Mouse (Mus musculus): ENCODE results near the gene Fads1. TPM values are rescaled to one million over a fixed set of nuclear protein-coding genes. Genes with fewer than 3 reads are reported as not detected.

Fads1 gene
- polyA plus RNA-seq, 1 experiment from 2014 or later, result 190 TPM

- peak; percentile 40 for ATAC-seq
- Histone ChIP-seq H3K9ac (ENCODE audit: low read depth, low read length) (peak overlapping the region; percentile 91), H3K36me3 (ENCODE audit: control insufficient read depth, insufficient read depth, low read length) (peaks cover 35% of the 10 kb centered on the region), H3K4me3 (ENCODE audit: low read depth, low read length) (peak overlapping the region; percentile 80), H3K4me1 (ENCODE audit: control insufficient read depth, insufficient read depth, low read length) (peaks cover 28% of the 10 kb centered on the region), H3K4me2 (ENCODE audit: low read length) (peak overlapping the region; percentile 83), H3K27ac (ENCODE audit: low read length) (peak overlapping the region; percentile 92), H3K9me3 (replicated peaks; ENCODE audit: control insufficient read depth, low read length, poor library complexity, severe bottlenecking) (no peaks in the 10 kb centered on the region), H3K27me3 (ENCODE audit: control insufficient read depth, insufficient read depth, low read depth, low read length) (no peaks in the 10 kb centered on the region)
- WGBS, result 2% methylated on average over 12 of the region's 12 CpGs
These were observed 1.4 kb downstream of the Fads1 start for GRCm38 (mm10) chr19:10184096-10184495.

DNA sequence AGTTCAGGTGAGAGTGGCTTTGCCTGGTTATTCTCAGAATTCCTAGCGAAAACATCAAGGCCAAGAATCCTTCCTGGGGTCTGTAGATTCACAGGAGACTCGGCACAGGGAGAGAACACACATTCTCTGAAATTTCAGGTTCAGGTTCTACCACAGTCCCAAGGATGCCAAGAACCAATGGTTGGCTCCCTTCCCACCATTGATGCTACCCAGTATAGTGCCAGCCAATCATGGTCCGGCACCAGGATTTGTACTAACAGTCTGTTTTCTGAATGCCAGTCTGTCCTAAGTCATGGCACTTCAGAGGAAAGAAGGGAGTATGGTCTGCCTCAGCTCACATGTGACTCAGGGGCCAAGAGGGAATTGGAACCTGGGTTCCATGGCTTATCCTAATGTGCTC lies 3.2 kb downstream of the Fads1 start:
- Histone ChIP-seq H3K36me3 (ENCODE audit: control insufficient read depth, insufficient read depth, low read length) (peaks cover 47% of the 10 kb centered on the region), H3K4me2 (ENCODE audit: low read length) (no peak overlapping the region; the same call in 1 of the 2 replicates), H3K4me3 (ENCODE audit: low read depth, low read length) (no peak overlapping the region), H3K9me3 (replicated peaks; ENCODE audit: control insufficient read depth, low read length, poor library complexity, severe bottlenecking) (no peaks in the 10 kb centered on the region), H3K4me1 (ENCODE audit: control insufficient read depth, insufficient read depth, low read length) (peaks cover 28% of the 10 kb centered on the region), H3K27ac (ENCODE audit: low read length) (no peak overlapping the region), H3K27me3 (ENCODE audit: control insufficient read depth, insufficient read depth, low read depth, low read length) (no peaks in the 10 kb centered on the region), H3K9ac (ENCODE audit: low read depth, low read length) (peak overlapping the region; percentile 7; the same call in 1 of the 2 replicates)
- no peak for ATAC-seq
- 93% methylated on average over 3 of the region's 3 CpGs for WGBS

DNA sequence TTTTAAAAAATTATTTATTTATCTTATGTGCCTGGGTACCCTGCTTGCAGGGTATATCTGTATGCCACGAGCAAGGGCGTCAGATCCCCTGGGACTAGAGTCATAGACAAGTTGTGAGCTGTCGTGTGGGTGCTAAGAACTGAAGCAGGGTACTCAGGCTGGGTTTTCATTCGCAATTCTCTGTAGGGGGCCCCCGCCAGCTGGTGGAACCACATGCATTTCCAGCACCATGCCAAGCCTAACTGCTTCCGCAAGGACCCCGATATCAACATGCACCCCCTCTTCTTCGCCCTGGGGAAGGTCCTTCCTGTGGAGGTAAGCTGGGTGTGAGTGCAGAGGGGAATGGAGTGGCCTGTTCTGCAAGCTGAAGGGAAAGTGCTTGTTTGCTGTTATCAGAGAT lies 3.9 kb downstream of the Fads1 start:
- WGBS, result 94% methylated on average over 8 of the region's 8 CpGs

GRCm38 (mm10) chr19:10188281-10188811 lies 5.7 kb downstream of the Fads1 start:
- Histone ChIP-seq H3K4me3 (ENCODE audit: low read depth, low read length) (no peak overlapping the region), H3K27ac (ENCODE audit: low read length) (peak overlapping the region; percentile 6; the same call in 1 of the 2 replicates), H3K36me3 (ENCODE audit: control insufficient read depth, insufficient read depth, low read length) (peaks cover 65% of the 10 kb centered on the region), H3K27me3 (ENCODE audit: control insufficient read depth, insufficient read depth, low read depth, low read length) (no peaks in the 10 kb centered on the region), H3K9me3 (replicated peaks; ENCODE audit: control insufficient read depth, low read length, poor library complexity, severe bottlenecking) (no peaks in the 10 kb centered on the region), H3K4me2 (ENCODE audit: low read length) (no peak overlapping the region), H3K4me1 (ENCODE audit: control insufficient read depth, insufficient read depth, low read length) (peaks cover 24% of the 10 kb centered on the region), H3K9ac (ENCODE audit: low read depth, low read length) (no peak overlapping the region)
- WGBS, result 62% methylated on average over 10 of the region's 10 CpGs
- ATAC-seq, result peak; percentile 22

More for the DNA sequence above, 3.9 kb downstream of the Fads1 start:
- Histone ChIP-seq H3K4me1 (ENCODE audit: control insufficient read depth, insufficient read depth, low read length) (peaks cover 28% of the 10 kb centered on the region), H3K4me2 (ENCODE audit: low read length) (no peak overlapping the region; the same call in 1 of the 2 replicates), H3K9ac (ENCODE audit: low read depth, low read length) (no peak overlapping the region), H3K27ac (ENCODE audit: low read length) (no peak overlapping the region), H3K4me3 (ENCODE audit: low read depth, low read length) (no peak overlapping the region), H3K36me3 (ENCODE audit: control insufficient read depth, insufficient read depth, low read length) (peaks cover 48% of the 10 kb centered on the region), H3K9me3 (replicated peaks; ENCODE audit: control insufficient read depth, low read length, poor library complexity, severe bottlenecking) (no peaks in the 10 kb centered on the region), H3K27me3 (ENCODE audit: control insufficient read depth, insufficient read depth, low read depth, low read length) (no peaks in the 10 kb centered on the region)
- no peak for ATAC-seq

- Histone ChIP-seq H3K9ac (ENCODE audit: low read depth, low read length) (no peak overlapping the region), H3K4me1 (ENCODE audit: control insufficient read depth, insufficient read depth, low read length) (peaks cover 24% of the 10 kb centered on the region), H3K27me3 (ENCODE audit: control insufficient read depth, insufficient read depth, low read depth, low read length) (no peaks in the 10 kb centered on the region), H3K4me3 (ENCODE audit: low read depth, low read length) (no peak overlapping the region), H3K9me3 (replicated peaks; ENCODE audit: control insufficient read depth, low read length, poor library complexity, severe bottlenecking) (no peaks in the 10 kb centered on the region), H3K4me2 (ENCODE audit: low read length) (no peak overlapping the region), H3K36me3 (ENCODE audit: control insufficient read depth, insufficient read depth, low read length) (peaks cover 70% of the 10 kb centered on the region), H3K27ac (ENCODE audit: low read length) (peak overlapping the region; percentile 6; the same call in 1 of the 2 replicates)
- WGBS, result 94% methylated on average over 6 of the region's 6 CpGs
- no peak for ATAC-seq
These were observed 6.3 kb downstream of the Fads1 start for GRCm38 (mm10) chr19:10189022-10189421.

GRCm38 (mm10) chr19:10189940-10190339 lies 7.3 kb downstream of the Fads1 start:
- Histone ChIP-seq H3K9ac (ENCODE audit: low read depth, low read length) (no peak overlapping the region), H3K4me1 (ENCODE audit: control insufficient read depth, insufficient read depth, low read length) (peaks cover 16% of the 10 kb centered on the region), H3K4me3 (ENCODE audit: low read depth, low read length) (no peak overlapping the region), H3K27me3 (ENCODE audit: control insufficient read depth, insufficient read depth, low read depth, low read length) (no peaks in the 10 kb centered on the region), H3K4me2 (ENCODE audit: low read length) (no peak overlapping the region), H3K9me3 (replicated peaks; ENCODE audit: control insufficient read depth, low read length, poor library complexity, severe bottlenecking) (no peaks in the 10 kb centered on the region), H3K27ac (ENCODE audit: low read length) (no peak overlapping the region), H3K36me3 (ENCODE audit: control insufficient read depth, insufficient read depth, low read length) (peaks cover 79% of the 10 kb centered on the region)
- no peak for ATAC-seq
- 92% methylated on average over 8 of the region's 8 CpGs for WGBS

DNA sequence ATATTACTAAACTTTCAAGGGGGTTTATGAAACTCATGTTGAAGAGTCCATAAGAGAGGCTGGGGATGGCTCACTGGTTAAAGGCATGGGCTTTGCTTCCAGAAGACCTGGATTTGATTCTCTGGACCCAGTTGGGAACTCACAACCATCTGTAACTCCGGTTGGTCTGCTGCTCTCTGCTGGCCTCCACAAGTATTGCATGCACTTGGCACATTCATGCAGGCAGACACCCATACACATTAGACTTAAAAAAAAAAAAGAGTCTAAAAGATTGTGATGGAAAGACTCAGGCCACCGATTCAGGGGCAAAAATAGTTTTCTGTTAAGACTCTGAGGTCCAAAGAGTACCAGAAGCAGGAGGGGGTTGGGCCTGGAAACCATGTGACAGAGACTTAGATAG lies 8.1 kb downstream of the Fads1 start:
- H3K4me2 ChIP-seq (ENCODE audit: low read length), result no peak overlapping the region
- H3K27ac ChIP-seq (ENCODE audit: low read length), result no peak overlapping the region
- ATAC-seq, result no peak
- 53% methylated on average over 2 of the region's 2 CpGs for WGBS
- H3K4me1 ChIP-seq (ENCODE audit: control insufficient read depth, insufficient read depth, low read length), result peaks cover 7% of the 10 kb centered on the region
- no peak overlapping the region for H3K9ac ChIP-seq (ENCODE audit: low read depth, low read length)
- peaks cover 75% of the 10 kb centered on the region for H3K36me3 ChIP-seq (ENCODE audit: control insufficient read depth, insufficient read depth, low read length)
- H3K4me3 ChIP-seq (ENCODE audit: low read depth, low read length), result no peak overlapping the region
- no peaks in the 10 kb centered on the region for H3K27me3 ChIP-seq (ENCODE audit: control insufficient read depth, insufficient read depth, low read depth, low read length)
- H3K9me3 ChIP-seq (replicated peaks; ENCODE audit: control insufficient read depth, low read length, poor library complexity, severe bottlenecking), result no peaks in the 10 kb centered on the region

GRCm38 (mm10) chr19:10191326-10191725 lies 8.6 kb downstream of the Fads1 start:
- peaks cover 75% of the 10 kb centered on the region for H3K36me3 ChIP-seq (ENCODE audit: control insufficient read depth, insufficient read depth, low read length)
- 82% methylated on average over 7 of the region's 7 CpGs for WGBS
- H3K9ac ChIP-seq (ENCODE audit: low read depth, low read length), result no peak overlapping the region

GRCm38 (mm10) chr19:10194337-10194736 lies 11.6 kb downstream of the Fads1 start:
- H3K9ac ChIP-seq (ENCODE audit: low read depth, low read length), result no peak overlapping the region
- peaks cover 55% of the 10 kb centered on the region for H3K36me3 ChIP-seq (ENCODE audit: control insufficient read depth, insufficient read depth, low read length)
- no peak overlapping the region for H3K4me3 ChIP-seq (ENCODE audit: low read depth, low read length)
- H3K4me2 ChIP-seq (ENCODE audit: low read length), result no peak overlapping the region
- no peaks in the 10 kb centered on the region for H3K4me1 ChIP-seq (ENCODE audit: control insufficient read depth, insufficient read depth, low read length)
- H3K9me3 ChIP-seq (replicated peaks; ENCODE audit: control insufficient read depth, low read length, poor library complexity, severe bottlenecking), result no peaks in the 10 kb centered on the region
- ATAC-seq, result no peak
- H3K27me3 ChIP-seq (ENCODE audit: control insufficient read depth, insufficient read depth, low read depth, low read length), result no peaks in the 10 kb centered on the region
- 88% methylated on average over 11 of the region's 11 CpGs for WGBS
- H3K27ac ChIP-seq (ENCODE audit: low read length), result no peak overlapping the region

More at GRCm38 (mm10) chr19:10191326-10191725, 8.6 kb downstream of the Fads1 start:
- Histone ChIP-seq H3K4me1 (ENCODE audit: control insufficient read depth, insufficient read depth, low read length) (peaks cover 2% of the 10 kb centered on the region; the same call in 1 of the 2 replicates), H3K27me3 (ENCODE audit: control insufficient read depth, insufficient read depth, low read depth, low read length) (no peaks in the 10 kb centered on the region), H3K9me3 (replicated peaks; ENCODE audit: control insufficient read depth, low read length, poor library complexity, severe bottlenecking) (no peaks in the 10 kb centered on the region), H3K4me3 (ENCODE audit: low read depth, low read length) (no peak overlapping the region), H3K27ac (ENCODE audit: low read length) (no peak overlapping the region), H3K4me2 (ENCODE audit: low read length) (no peak overlapping the region)
- ATAC-seq, result no peak

Data from midbrain, embryonic 16.5 days (tissue).